Mouse (Mus musculus) lung, embryonic 16.5 days (tissue): ENCODE results near the gene Kcnq5. TPM values are rescaled to one million over a fixed set of nuclear protein-coding genes. Genes with fewer than 3 reads are reported as not detected.

ENCODE experiments used
- ATAC-seq: fragments of 200-750 bp; cut with Nextera tagmentation; 2 replicates; pipeline ENCODE4 v1.8.0; 2017; ENCODE audit warnings: low read depth, mild to moderate bottlenecking, moderate library complexity
- H3K27ac ChIP-seq: fragments of 300-500 bp; sonication (generic); 2 replicates; pipeline ENCODE4 v1.5.1; 2014; ENCODE audit warnings: mild to moderate bottlenecking, control low read depth, low read length
- H3K27me3 ChIP-seq: fragments of 300-500 bp; sonication (generic); 2 replicates; pipeline ENCODE4 v1.6.1; 2014; ENCODE audit warnings: low read depth, low read length, mixed read lengths; ENCODE audit not compliant: control insufficient read depth, insufficient read depth
- H3K36me3 ChIP-seq: fragments of 300-500 bp; sonication (generic); 2 replicates; pipeline ENCODE4 v1.6.1; 2014; ENCODE audit warnings: low read length; ENCODE audit not compliant: control insufficient read depth, insufficient read depth
- H3K4me1 ChIP-seq: fragments of 300-500 bp; sonication (generic); replicated peaks from 2 replicates; pipeline ENCODE4 v1.6.1; 2014; ENCODE audit warnings: low read length, mixed read lengths; ENCODE audit not compliant: control insufficient read depth, insufficient read depth
- H3K4me2 ChIP-seq: fragments of 300-500 bp; sonication (generic); 2 replicates; pipeline ENCODE4 v1.6.1; 2014; ENCODE audit warnings: low read depth, low read length, control low read depth
- H3K4me3 ChIP-seq: fragments of 300-500 bp; sonication (generic); 2 replicates; pipeline ENCODE4 v1.5.1; 2014; ENCODE audit warnings: mild to moderate bottlenecking, low read length, control low read depth
- H3K9ac ChIP-seq: fragments of 300-500 bp; sonication (generic); 2 replicates; pipeline ENCODE4 v1.6.1; 2014; ENCODE audit warnings: low read length, control low read depth
- H3K9me3 ChIP-seq: fragments of 300-500 bp; sonication (generic); 2 replicates; pipeline ENCODE4 v1.6.1; 2016; ENCODE audit warnings: low read length; ENCODE audit not compliant: control insufficient read depth
- WGBS: fragments of 180-500 bp; shearing (Covaris S2); extraction: QIAGEN DNeasy Blood & Tissue Kit; methylation state at CpG from one replicate; pipeline ENCODE4 v1.1.7; 2014; 5-methylcytosine and 5-hydroxymethylcytosine counted together
- polyA plus RNA-seq: library from polyadenylated mRNA; unstranded; fragments of >200 nt; fragmentation: Nextera tagmentation; extraction: Ambion mirVana; gene quantifications from 2 replicates; pipeline ENCODE4 v1.2.1, GENCODE M21; 2015

Gene Kcnq5
- polyA plus RNA-seq, 1 experiment from 2014 or later: 1.1 TPM

DNA sequence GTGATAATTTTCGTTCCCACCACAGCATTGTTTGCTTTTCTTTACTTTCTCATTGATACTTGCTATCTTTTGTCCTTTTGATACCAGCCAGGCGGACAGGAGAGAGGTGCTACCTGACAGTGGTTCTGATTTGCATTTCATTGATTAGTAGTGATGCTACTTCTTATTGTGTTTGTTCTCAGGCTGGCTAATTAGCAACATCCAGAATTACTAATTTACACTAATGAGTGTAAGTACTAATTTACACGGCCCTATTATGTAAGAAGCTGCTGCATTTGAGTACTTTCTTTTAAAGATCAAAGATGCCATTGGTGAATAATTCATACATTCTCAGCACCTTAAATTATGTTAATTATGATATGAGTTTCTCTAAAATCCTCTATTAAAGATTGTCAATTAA is 525.0 kb downstream of the Kcnq5 start:
- Histone ChIP-seq H3K9ac (no peak overlapping the region), H3K27me3 (no peaks in the 10 kb centered on the region), H3K4me3 (no peak overlapping the region), H3K9me3 (no peaks in the 10 kb centered on the region), H3K4me1 (no peaks in the 10 kb centered on the region), H3K36me3 (no peaks in the 10 kb centered on the region), H3K4me2 (no peak overlapping the region), H3K27ac (no peak overlapping the region)
- WGBS: 71% methylated on average over 3 of the region's 3 CpGs
- no peak for ATAC-seq

DNA sequence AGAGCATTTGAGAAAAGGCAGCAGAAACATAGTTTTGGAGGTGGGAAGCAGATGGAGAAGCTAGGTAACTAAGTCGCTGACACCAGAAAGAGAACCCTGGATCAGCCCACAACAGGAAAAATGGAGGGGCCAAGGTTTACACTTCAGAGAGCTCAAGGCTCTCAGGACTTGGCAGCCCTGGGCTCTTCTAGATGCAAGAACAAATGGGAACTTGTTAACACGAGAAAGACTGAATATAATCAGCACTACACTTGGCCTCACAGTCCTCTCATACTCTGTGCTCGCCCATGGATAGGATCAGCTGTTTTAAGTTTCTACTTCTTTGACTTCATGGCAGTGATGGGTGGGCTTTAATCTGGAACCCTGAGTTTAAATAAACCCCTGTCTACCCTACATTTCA is 526.9 kb downstream of the Kcnq5 start:
- Histone ChIP-seq H3K27ac (no peak overlapping the region), H3K27me3 (no peaks in the 10 kb centered on the region), H3K36me3 (no peaks in the 10 kb centered on the region), H3K4me2 (no peak overlapping the region), H3K9ac (no peak overlapping the region), H3K9me3 (no peaks in the 10 kb centered on the region), H3K4me3 (no peak overlapping the region), H3K4me1 (no peaks in the 10 kb centered on the region)
- 43% methylated on average over 3 of the region's 3 CpGs for WGBS
- ATAC-seq: no peak

DNA sequence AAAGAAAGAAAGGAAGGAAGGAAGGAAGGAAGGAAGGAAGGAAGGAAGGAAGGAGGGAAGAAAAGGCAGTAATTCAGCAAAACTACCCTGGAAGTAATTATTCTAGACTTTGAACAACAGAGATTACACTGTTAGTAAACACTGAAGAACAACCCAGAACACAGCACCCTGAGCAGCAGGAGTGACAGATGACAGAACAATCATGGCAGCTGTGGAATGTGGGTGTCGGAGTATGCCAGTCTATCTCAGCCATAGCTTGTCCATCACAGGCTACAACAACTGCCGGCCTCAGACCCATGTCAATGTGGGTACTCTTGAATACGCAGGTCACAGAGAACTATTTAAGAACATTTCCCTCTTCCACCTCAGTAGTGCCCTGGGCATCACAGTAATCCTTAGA is 530.1 kb downstream of the Kcnq5 start:
- no peak overlapping the region for H3K9ac ChIP-seq
- no peak overlapping the region for H3K4me2 ChIP-seq
- H3K36me3 ChIP-seq: no peaks in the 10 kb centered on the region
- no peaks in the 10 kb centered on the region for H3K27me3 ChIP-seq
- no peaks in the 10 kb centered on the region for H3K4me1 ChIP-seq
- WGBS: 94% methylated on average over 3 of the region's 3 CpGs
- no peak for ATAC-seq
- H3K4me3 ChIP-seq: no peak overlapping the region
- no peak overlapping the region for H3K27ac ChIP-seq
- no peaks in the 10 kb centered on the region for H3K9me3 ChIP-seq

DNA sequence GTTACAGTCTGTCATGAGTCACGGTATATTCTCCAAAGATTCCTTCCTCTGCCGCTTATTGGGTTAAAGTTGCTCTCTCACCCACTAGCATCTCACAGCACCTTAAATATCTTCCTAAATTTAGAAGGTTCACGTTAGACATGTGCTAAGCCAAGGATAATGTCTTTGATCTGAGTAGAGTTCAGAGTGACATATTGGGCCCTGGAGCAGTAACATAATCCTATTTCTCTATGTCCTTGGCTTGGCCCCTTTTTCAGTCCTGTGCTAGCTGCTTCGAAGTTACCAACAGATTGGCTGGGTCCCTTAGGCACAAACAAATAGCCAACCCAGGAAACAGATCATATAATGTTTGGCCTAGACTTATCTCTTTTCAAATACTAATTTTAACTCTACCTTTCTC is 533.7 kb downstream of the Kcnq5 start:
- Histone ChIP-seq H3K27ac (no peak overlapping the region), H3K4me1 (no peaks in the 10 kb centered on the region), H3K27me3 (no peaks in the 10 kb centered on the region)

DNA sequence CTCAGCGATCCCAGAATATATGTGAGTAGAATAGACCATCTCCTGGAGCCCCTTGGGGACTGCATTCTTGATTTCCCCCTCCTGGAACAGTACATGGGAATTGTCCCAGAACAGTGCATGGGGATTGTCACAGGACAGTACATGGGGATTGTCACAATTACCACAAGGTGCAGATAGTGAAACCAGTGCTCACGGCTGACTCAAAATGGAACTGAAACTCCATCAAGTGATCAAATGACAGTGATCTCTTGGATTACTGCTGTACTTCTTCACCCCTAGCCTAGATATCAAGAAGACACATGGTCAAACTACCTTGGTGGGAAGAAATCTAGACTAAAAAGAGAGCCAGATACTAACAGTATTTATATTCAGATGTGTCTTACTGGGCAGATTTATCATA is 536.1 kb downstream of the Kcnq5 start:
- no peaks in the 10 kb centered on the region for H3K27me3 ChIP-seq
- no peak overlapping the region for H3K4me2 ChIP-seq
- no peaks in the 10 kb centered on the region for H3K9me3 ChIP-seq
- H3K4me1 ChIP-seq: no peaks in the 10 kb centered on the region
- H3K36me3 ChIP-seq: no peaks in the 10 kb centered on the region
- no peak overlapping the region for H3K9ac ChIP-seq
- no peak for ATAC-seq
- H3K4me3 ChIP-seq: no peak overlapping the region
- no peak overlapping the region for H3K27ac ChIP-seq
- WGBS: 91% methylated on average over 2 of the region's 2 CpGs

More for the DNA sequence above, 533.7 kb downstream of the Kcnq5 start:
- Histone ChIP-seq H3K9me3 (no peaks in the 10 kb centered on the region), H3K36me3 (no peaks in the 10 kb centered on the region), H3K4me3 (no peak overlapping the region), H3K4me2 (no peak overlapping the region), H3K9ac (no peak overlapping the region)
- 85% methylated on average over 4 of the region's 4 CpGs for WGBS
- ATAC-seq: no peak

DNA sequence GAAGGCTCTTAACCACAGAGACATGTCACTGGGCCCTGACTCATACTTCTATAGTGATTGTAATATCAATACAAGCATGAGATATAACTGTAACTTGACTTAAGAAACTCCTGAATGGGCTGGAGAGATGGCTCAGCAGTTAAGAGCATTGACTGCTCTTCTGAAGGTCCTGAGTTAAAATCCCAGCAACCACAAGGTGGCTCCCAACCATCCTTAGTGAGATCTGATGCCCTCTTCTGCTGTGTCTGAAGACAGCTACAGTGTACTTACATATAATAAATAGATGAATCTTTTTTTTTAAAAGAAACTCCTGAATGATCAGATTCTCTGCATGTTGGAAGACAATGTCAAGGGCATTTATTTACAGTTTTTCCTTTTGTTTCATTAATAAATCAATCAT is 542.4 kb downstream of the Kcnq5 start:
- H3K9me3 ChIP-seq: no peaks in the 10 kb centered on the region
- H3K9ac ChIP-seq: no peak overlapping the region
- no peak overlapping the region for H3K4me3 ChIP-seq
- no peaks in the 10 kb centered on the region for H3K27me3 ChIP-seq
- no peak overlapping the region for H3K4me2 ChIP-seq
- H3K36me3 ChIP-seq: no peaks in the 10 kb centered on the region
- H3K4me1 ChIP-seq: no peaks in the 10 kb centered on the region
- no peak overlapping the region for H3K27ac ChIP-seq
- ATAC-seq: no peak

DNA sequence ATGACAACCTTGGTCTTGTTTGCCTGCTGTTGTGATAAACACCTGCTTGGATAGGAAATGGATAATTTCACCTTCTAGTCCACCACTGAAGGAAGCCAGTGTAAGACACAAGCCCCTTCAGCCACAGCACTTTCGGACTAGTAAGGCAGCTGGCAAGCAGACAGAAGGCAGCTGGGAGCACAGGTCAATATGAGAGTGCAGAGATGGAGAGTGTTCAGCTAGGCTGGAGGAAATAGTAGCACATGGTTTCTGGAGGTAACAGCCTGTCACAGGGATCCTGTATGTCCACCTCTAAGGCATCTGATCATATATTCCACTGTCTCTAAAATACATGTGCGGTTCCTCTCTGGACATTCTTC is 549.6 kb downstream of the Kcnq5 start:
- 87% methylated on average over 2 of the region's 2 CpGs for WGBS
- no peak overlapping the region for H3K27ac ChIP-seq
- peaks cover 2% of the 10 kb centered on the region; the same call in 1 of the 2 replicates for H3K4me1 ChIP-seq
- H3K36me3 ChIP-seq: no peaks in the 10 kb centered on the region
- H3K4me2 ChIP-seq: no peak overlapping the region
- ATAC-seq: no peak
- H3K9ac ChIP-seq: no peak overlapping the region
- no peaks in the 10 kb centered on the region for H3K27me3 ChIP-seq
- no peak overlapping the region for H3K4me3 ChIP-seq
- no peaks in the 10 kb centered on the region for H3K9me3 ChIP-seq

DNA sequence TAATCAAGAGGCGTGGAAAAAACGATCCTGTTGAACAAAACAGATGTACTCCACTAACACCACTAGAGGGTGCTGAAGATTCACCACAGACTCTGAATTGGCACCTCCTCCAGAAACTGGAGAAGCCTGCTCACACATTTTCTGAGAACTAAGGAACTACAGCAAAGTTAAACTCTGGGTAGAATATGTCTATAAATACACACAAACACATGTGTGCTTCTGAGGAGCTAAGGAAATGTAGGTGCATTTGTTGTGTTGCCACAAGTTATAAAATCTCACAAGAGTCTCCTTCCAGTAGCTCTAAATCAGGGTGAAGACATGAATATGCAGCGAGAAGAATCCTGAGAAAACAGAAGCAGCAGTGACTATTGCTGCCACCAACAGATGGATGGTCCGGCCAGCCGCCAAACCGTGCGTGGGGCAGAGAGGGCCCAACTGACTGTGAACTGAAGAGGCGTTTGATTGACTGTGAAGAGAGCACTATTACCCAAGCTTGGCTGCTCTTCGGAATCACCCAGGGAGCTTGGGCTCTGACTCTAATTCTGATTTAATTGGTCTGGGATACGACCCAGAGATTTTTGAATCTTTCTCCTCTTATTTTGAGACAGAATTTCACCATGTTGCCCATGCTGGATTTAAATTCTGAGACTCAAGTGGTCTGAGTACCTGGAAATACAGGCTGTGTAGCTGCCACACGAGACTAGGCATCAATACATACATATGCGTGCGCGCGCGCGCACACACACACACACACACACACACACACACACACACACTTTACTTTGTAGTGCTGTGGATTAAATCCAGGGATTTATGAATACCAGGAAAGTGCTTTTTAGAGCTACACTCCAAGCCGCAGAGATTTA is 550.2 kb downstream of the Kcnq5 start:
- Histone ChIP-seq H3K9ac (no peak overlapping the region), H3K9me3 (no peaks in the 10 kb centered on the region), H3K27me3 (no peaks in the 10 kb centered on the region), H3K36me3 (no peaks in the 10 kb centered on the region), H3K4me1 (peaks cover 2% of the 10 kb centered on the region; the same call in 1 of the 2 replicates), H3K4me3 (no peak overlapping the region), H3K4me2 (no peak overlapping the region), H3K27ac (no peak overlapping the region)
- 50% methylated on average over 18 of the region's 18 CpGs for WGBS
- peak; percentile 90 for ATAC-seq

DNA sequence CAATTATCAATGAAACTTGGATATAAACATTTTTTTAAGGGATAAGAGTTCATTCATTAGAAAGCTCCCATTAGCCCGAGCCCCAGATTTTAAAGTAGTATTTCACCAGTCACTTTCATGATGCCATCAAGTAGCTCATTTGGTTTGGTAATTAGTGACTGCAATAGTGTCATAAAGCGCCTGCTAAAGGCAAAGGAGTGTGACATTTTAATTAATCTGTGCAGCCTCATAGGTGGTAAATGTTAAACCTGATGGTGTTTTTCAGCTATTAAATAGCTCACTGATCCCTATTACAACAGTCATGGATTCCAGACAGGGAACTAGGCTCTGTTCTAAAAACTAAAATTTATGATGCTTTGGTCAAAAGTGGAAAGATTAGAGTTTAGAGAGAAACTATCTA is 554.5 kb downstream of the Kcnq5 start:
- no peaks in the 10 kb centered on the region for H3K36me3 ChIP-seq
- ATAC-seq: no peak
- H3K9ac ChIP-seq: no peak overlapping the region
- no peaks in the 10 kb centered on the region for H3K27me3 ChIP-seq
- H3K4me3 ChIP-seq: no peak overlapping the region
- H3K4me1 ChIP-seq: peaks cover 2% of the 10 kb centered on the region; the same call in 1 of the 2 replicates
- WGBS: 74% methylated on average over 2 of the region's 2 CpGs
- H3K9me3 ChIP-seq: no peaks in the 10 kb centered on the region
- no peak overlapping the region for H3K4me2 ChIP-seq
- H3K27ac ChIP-seq: no peak overlapping the region
